Mouse (Mus musculus): Measurements from ENCODE around the gene Htatip2.

- TF ChIP-seq POLR2A (IDR thresholded peaks at IDR 0.05; ENCODE audit: insufficient read depth, low read length) (no peak), CTCF (IDR thresholded peaks at IDR 0.05; ENCODE audit: low read depth, low read length) (no peak)
Observed at GRCm38 (mm10) chr7:49794304-49794703, 35.4 kb downstream of the Htatip2 start.

All from ES-Bruce4 (cell line).